Mouse (Mus musculus): ENCODE results near the gene Pou6f1. TPM values are rescaled to one million over a fixed set of nuclear protein-coding genes. Genes with fewer than 3 reads are reported as not detected.

The Pou6f1 gene
- polyA plus RNA-seq, 1 experiment from 2014 or later, result 3.9 TPM

GRCm38 (mm10) chr15:100580108-100580507, 19.7 kb downstream of the Pou6f1 start:
- Histone ChIP-seq H3K4me2 (ENCODE audit: low read depth, severe bottlenecking) (no peak overlapping the region), H3K4me3 (ENCODE audit: low read depth, low read length) (no peak overlapping the region), H3K9me3 (ENCODE audit: control insufficient read depth, low read length) (no peaks in the 10 kb centered on the region), H3K27me3 (ENCODE audit: control insufficient read depth, insufficient read depth, low read length) (no peaks in the 10 kb centered on the region), H3K36me3 (ENCODE audit: control insufficient read depth, insufficient read depth, low read length) (no peaks in the 10 kb centered on the region), H3K27ac (replicated peaks; ENCODE audit: low read depth, low read length) (no peak overlapping the region), H3K9ac (ENCODE audit: low read length) (no peak overlapping the region), H3K4me1 (ENCODE audit: control insufficient read depth, insufficient read depth, low read length) (no peaks in the 10 kb centered on the region)
- WGBS, result 89% methylated on average over 10 of the region's 10 CpGs
- ATAC-seq (ENCODE audit: insufficient number of reproducible peaks, low FRiP score, low TSS enrichment, low read depth) (no peak), DNase-seq (ENCODE audit: low spot score) (no peak)

- Histone ChIP-seq H3K9me3 (ENCODE audit: control insufficient read depth, low read length) (no peaks in the 10 kb centered on the region), H3K9ac (ENCODE audit: low read length) (no peak overlapping the region), H3K27ac (replicated peaks; ENCODE audit: low read depth, low read length) (no peak overlapping the region), H3K27me3 (ENCODE audit: control insufficient read depth, insufficient read depth, low read length) (no peaks in the 10 kb centered on the region), H3K4me1 (ENCODE audit: control insufficient read depth, insufficient read depth, low read length) (no peaks in the 10 kb centered on the region), H3K36me3 (ENCODE audit: control insufficient read depth, insufficient read depth, low read length) (no peaks in the 10 kb centered on the region), H3K4me2 (ENCODE audit: low read depth, severe bottlenecking) (no peak overlapping the region), H3K4me3 (ENCODE audit: low read depth, low read length) (no peak overlapping the region)
- no peak for DNase-seq (ENCODE audit: low spot score)
- 83% methylated on average over 16 of the region's 16 CpGs for WGBS
- no peak for ATAC-seq (ENCODE audit: insufficient number of reproducible peaks, low FRiP score, low TSS enrichment, low read depth)
Measured at GRCm38 (mm10) chr15:100577972-100578371, 21.8 kb downstream of the Pou6f1 start.

- DNase-seq (ENCODE audit: low spot score), result no peak
- Histone ChIP-seq H3K4me2 (ENCODE audit: low read depth, severe bottlenecking) (no peak overlapping the region), H3K9ac (ENCODE audit: low read length) (no peak overlapping the region), H3K27me3 (ENCODE audit: control insufficient read depth, insufficient read depth, low read length) (no peaks in the 10 kb centered on the region), H3K4me3 (ENCODE audit: low read depth, low read length) (no peak overlapping the region), H3K4me1 (ENCODE audit: control insufficient read depth, insufficient read depth, low read length) (no peaks in the 10 kb centered on the region), H3K9me3 (ENCODE audit: control insufficient read depth, low read length) (no peaks in the 10 kb centered on the region), H3K27ac (replicated peaks; ENCODE audit: low read depth, low read length) (no peak overlapping the region), H3K36me3 (ENCODE audit: control insufficient read depth, insufficient read depth, low read length) (no peaks in the 10 kb centered on the region)
- WGBS, result 82% methylated on average over 6 of the region's 6 CpGs
- no peak for ATAC-seq (ENCODE audit: insufficient number of reproducible peaks, low FRiP score, low TSS enrichment, low read depth)
Measured at GRCm38 (mm10) chr15:100576810-100577209, 23.0 kb downstream of the Pou6f1 start.

DNA sequence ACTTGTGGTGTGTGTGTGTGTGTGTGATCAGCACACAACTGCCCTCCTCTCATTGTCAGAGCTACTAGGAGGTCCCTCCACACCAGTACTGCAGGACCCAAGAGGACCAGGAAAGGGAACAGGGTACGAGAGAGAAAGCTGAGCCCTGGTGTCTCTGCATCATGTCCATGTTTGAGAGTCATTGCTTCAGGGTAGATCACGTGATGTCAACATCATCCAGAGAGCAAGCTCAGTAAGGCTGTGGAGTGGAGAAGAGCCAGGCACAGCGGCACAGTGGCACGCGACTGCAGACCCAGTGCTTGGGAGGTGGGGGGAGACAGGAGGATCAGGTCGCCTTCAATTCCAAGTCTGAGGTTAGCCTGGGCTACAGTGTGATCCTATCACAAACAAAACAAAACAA, 23.4 kb downstream of the Pou6f1 start:
- ATAC-seq (ENCODE audit: insufficient number of reproducible peaks, low FRiP score, low TSS enrichment, low read depth), result no peak
- no peaks in the 10 kb centered on the region for H3K27me3 ChIP-seq (ENCODE audit: control insufficient read depth, insufficient read depth, low read length)
- no peak for DNase-seq (ENCODE audit: low spot score)
- H3K4me1 ChIP-seq (ENCODE audit: control insufficient read depth, insufficient read depth, low read length), result no peaks in the 10 kb centered on the region
- no peak overlapping the region for H3K4me2 ChIP-seq (ENCODE audit: low read depth, severe bottlenecking)
- no peak overlapping the region for H3K9ac ChIP-seq (ENCODE audit: low read length)
- H3K27ac ChIP-seq (replicated peaks; ENCODE audit: low read depth, low read length), result no peak overlapping the region
- WGBS, result 89% methylated on average over 6 of the region's 6 CpGs
- H3K4me3 ChIP-seq (ENCODE audit: low read depth, low read length), result no peak overlapping the region
- H3K9me3 ChIP-seq (ENCODE audit: control insufficient read depth, low read length), result no peaks in the 10 kb centered on the region
- no peaks in the 10 kb centered on the region for H3K36me3 ChIP-seq (ENCODE audit: control insufficient read depth, insufficient read depth, low read length)

DNA sequence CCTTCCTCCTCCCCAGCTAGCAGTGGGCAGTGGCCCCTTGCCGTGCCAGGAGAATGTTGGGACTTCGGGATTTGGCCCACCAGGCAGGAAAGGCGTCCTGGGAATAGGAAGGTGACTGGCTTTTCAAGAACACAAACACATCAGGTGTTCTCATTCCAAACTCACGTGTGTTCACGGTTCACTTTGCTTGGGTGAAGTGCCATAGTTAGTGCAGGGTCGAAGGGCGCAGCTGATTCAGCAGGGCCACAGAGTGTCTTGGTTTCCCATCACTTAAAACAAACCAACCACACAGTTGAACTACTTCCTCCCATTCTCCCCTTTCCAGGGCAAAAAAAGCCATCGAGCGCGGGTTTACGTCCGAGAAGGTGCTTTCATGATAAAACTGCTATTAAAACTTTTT, 24.4 kb downstream of the Pou6f1 start:
- DNase-seq (ENCODE audit: low spot score) (no peak), ATAC-seq (ENCODE audit: insufficient number of reproducible peaks, low FRiP score, low TSS enrichment, low read depth) (no peak)
- Histone ChIP-seq H3K4me3 (ENCODE audit: low read depth, low read length) (no peak overlapping the region), H3K4me1 (ENCODE audit: control insufficient read depth, insufficient read depth, low read length) (no peaks in the 10 kb centered on the region), H3K9me3 (ENCODE audit: control insufficient read depth, low read length) (no peaks in the 10 kb centered on the region), H3K36me3 (ENCODE audit: control insufficient read depth, insufficient read depth, low read length) (no peaks in the 10 kb centered on the region), H3K9ac (ENCODE audit: low read length) (no peak overlapping the region), H3K27ac (replicated peaks; ENCODE audit: low read depth, low read length) (no peak overlapping the region), H3K27me3 (ENCODE audit: control insufficient read depth, insufficient read depth, low read length) (no peaks in the 10 kb centered on the region), H3K4me2 (ENCODE audit: low read depth, severe bottlenecking) (no peak overlapping the region)
- 91% methylated on average over 12 of the region's 12 CpGs for WGBS

GRCm38 (mm10) chr15:100574378-100574777, 25.4 kb downstream of the Pou6f1 start:
- no peak overlapping the region for H3K27ac ChIP-seq (replicated peaks; ENCODE audit: low read depth, low read length)
- no peaks in the 10 kb centered on the region for H3K9me3 ChIP-seq (ENCODE audit: control insufficient read depth, low read length)
- H3K4me1 ChIP-seq (ENCODE audit: control insufficient read depth, insufficient read depth, low read length), result no peaks in the 10 kb centered on the region
- no peak overlapping the region for H3K9ac ChIP-seq (ENCODE audit: low read length)
- 58% methylated on average over 2 of the region's 2 CpGs for WGBS
- H3K36me3 ChIP-seq (ENCODE audit: control insufficient read depth, insufficient read depth, low read length), result no peaks in the 10 kb centered on the region
- no peak overlapping the region for H3K4me3 ChIP-seq (ENCODE audit: low read depth, low read length)
- DNase-seq (ENCODE audit: low spot score) (no peak), ATAC-seq (ENCODE audit: insufficient number of reproducible peaks, low FRiP score, low TSS enrichment, low read depth) (no peak)
- H3K27me3 ChIP-seq (ENCODE audit: control insufficient read depth, insufficient read depth, low read length), result no peaks in the 10 kb centered on the region
- H3K4me2 ChIP-seq (ENCODE audit: low read depth, severe bottlenecking), result no peak overlapping the region

DNA sequence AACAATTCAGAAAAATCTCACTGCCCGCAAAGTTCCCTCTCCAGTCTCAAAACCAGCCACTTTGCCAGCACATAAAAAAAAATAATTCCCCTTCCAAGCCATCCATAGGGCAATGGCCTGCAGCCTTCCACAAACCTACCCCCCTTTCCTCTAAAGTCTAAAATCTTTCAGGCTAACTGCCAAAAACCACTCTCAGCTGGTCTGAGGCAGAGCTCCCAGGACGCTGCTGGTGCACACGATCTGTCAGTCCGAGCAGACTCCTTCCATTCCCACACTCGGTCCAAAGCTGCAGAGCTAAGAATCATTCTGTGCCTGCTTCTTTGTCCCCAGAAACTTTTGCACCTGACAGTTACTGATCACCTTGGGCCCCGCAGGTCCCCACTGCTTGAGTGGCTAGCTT, 25.8 kb downstream of the Pou6f1 start:
- no peak for ATAC-seq (ENCODE audit: insufficient number of reproducible peaks, low FRiP score, low TSS enrichment, low read depth)
- Histone ChIP-seq H3K4me2 (ENCODE audit: low read depth, severe bottlenecking) (no peak overlapping the region), H3K36me3 (ENCODE audit: control insufficient read depth, insufficient read depth, low read length) (no peaks in the 10 kb centered on the region), H3K27me3 (ENCODE audit: control insufficient read depth, insufficient read depth, low read length) (no peaks in the 10 kb centered on the region), H3K4me3 (ENCODE audit: low read depth, low read length) (no peak overlapping the region), H3K27ac (replicated peaks; ENCODE audit: low read depth, low read length) (no peak overlapping the region), H3K9me3 (ENCODE audit: control insufficient read depth, low read length) (no peaks in the 10 kb centered on the region), H3K4me1 (ENCODE audit: control insufficient read depth, insufficient read depth, low read length) (no peaks in the 10 kb centered on the region), H3K9ac (ENCODE audit: low read length) (no peak overlapping the region)
- 65% methylated on average over 6 of the region's 6 CpGs for WGBS
- DNase-seq (ENCODE audit: low spot score), result no peak

GRCm38 (mm10) chr15:100569239-100569638, 30.5 kb downstream of the Pou6f1 start:
- 80% methylated on average over 3 of the region's 3 CpGs for WGBS
- DNase-seq (ENCODE audit: low spot score) (no peak), ATAC-seq (ENCODE audit: insufficient number of reproducible peaks, low FRiP score, low TSS enrichment, low read depth) (no peak)
- Histone ChIP-seq H3K27ac (replicated peaks; ENCODE audit: low read depth, low read length) (no peak overlapping the region), H3K9me3 (ENCODE audit: control insufficient read depth, low read length) (no peaks in the 10 kb centered on the region), H3K4me2 (ENCODE audit: low read depth, severe bottlenecking) (no peak overlapping the region), H3K4me3 (ENCODE audit: low read depth, low read length) (no peak overlapping the region), H3K36me3 (ENCODE audit: control insufficient read depth, insufficient read depth, low read length) (no peaks in the 10 kb centered on the region), H3K9ac (ENCODE audit: low read length) (no peak overlapping the region), H3K4me1 (ENCODE audit: control insufficient read depth, insufficient read depth, low read length) (no peaks in the 10 kb centered on the region), H3K27me3 (ENCODE audit: control insufficient read depth, insufficient read depth, low read length) (no peaks in the 10 kb centered on the region)

GRCm38 (mm10) chr15:100566531-100566930, 33.3 kb downstream of the Pou6f1 start:
- DNase-seq (ENCODE audit: low spot score), result no peak
- H3K9me3 ChIP-seq (ENCODE audit: control insufficient read depth, low read length), result no peaks in the 10 kb centered on the region
- H3K4me3 ChIP-seq (ENCODE audit: low read depth, low read length), result no peak overlapping the region
- ATAC-seq (ENCODE audit: insufficient number of reproducible peaks, low FRiP score, low TSS enrichment, low read depth), result no peak
- H3K27ac ChIP-seq (replicated peaks; ENCODE audit: low read depth, low read length), result no peak overlapping the region
- H3K9ac ChIP-seq (ENCODE audit: low read length), result no peak overlapping the region
- H3K4me2 ChIP-seq (ENCODE audit: low read depth, severe bottlenecking), result no peak overlapping the region
- H3K36me3 ChIP-seq (ENCODE audit: control insufficient read depth, insufficient read depth, low read length), result no peaks in the 10 kb centered on the region
- no peaks in the 10 kb centered on the region for H3K27me3 ChIP-seq (ENCODE audit: control insufficient read depth, insufficient read depth, low read length)
- H3K4me1 ChIP-seq (ENCODE audit: control insufficient read depth, insufficient read depth, low read length), result no peaks in the 10 kb centered on the region
- WGBS, result 79% methylated on average over 2 of the region's 2 CpGs
